Mouse (Mus musculus): ENCODE measurements around the gene Cog5.

The Cog5 gene

DNA sequence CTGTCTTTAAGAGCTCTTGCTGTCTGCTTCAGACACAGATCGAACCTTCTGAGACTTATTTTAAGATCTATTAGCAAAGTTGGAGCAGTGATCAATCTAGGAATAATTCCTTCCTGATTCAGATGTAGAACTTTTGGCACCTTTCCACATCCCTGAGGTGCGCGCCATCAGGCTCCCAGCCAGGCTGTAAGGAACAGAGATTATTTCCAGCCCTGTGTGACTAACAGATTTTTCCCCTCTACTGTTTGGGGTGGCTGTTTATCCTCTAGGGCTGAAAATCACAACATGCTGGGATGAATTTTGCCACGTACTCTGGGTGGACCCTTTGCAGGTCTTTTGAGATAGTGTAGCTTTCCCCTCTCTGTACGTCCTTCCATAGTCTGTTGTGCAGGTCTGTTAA lies 170.2 kb downstream of the Cog5 start:
- DNase-seq: peak; percentile 66

DNA sequence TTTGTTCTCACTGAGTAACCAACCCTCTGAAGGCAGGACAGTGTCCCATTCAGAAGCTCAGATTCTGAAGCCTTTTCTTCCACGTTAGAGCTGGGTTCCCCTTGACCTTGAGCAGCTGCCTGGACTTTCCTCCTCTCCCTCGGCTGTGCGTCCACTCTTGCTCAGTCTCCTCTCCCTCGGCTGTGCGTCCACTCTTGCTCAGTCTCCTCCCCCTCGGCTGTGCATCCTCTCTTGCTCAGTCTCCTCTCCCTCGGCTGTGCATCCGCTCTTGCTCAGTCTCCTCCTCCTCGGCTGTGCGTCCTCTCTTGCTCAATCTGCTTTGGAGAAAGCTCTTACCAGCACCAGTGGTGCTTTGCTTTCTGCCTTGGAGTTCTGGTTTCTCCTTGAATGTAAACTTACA lies 171.2 kb downstream of the Cog5 start:
- peak; percentile 74 for DNase-seq

DNA sequence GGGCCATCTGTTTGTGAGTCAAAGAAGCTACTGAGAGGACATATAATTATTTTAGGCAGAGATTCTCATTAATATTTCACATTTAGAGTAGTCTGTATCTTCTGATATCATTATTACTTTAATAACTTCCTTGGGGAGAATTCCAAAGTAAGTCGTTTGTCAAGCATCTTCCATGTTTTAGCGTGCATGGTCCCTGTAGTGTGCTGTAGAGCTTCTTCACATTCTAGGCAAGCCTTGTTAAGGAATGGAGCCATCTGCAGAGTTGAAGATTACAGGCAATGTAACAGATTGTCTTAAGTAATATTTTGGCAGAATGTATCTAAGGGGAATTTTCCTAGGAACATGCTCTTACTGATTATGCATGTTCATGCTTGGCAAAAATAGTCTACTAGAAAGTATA lies 171.8 kb downstream of the Cog5 start:
- no peak for DNase-seq

DNA sequence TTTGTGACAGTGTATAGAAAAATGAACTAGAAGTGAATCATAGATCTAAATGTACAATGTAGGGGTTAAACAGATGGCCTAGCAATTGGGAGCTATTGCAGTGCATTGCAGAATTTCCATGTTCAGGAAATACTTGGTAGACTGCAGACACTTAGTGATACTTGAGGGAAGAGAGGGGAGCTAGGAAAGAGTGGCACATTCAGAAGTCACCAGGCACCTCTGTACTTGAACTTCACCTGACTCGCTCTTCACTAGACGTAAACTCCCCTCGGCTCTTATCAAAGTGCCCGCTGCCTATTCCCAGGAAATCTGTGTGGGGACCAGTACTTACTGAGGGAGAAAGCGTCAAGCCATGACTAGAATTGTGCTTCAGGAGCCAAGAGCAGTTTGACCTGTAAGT lies 180.8 kb downstream of the Cog5 start:
- DNase-seq: no peak

DNA sequence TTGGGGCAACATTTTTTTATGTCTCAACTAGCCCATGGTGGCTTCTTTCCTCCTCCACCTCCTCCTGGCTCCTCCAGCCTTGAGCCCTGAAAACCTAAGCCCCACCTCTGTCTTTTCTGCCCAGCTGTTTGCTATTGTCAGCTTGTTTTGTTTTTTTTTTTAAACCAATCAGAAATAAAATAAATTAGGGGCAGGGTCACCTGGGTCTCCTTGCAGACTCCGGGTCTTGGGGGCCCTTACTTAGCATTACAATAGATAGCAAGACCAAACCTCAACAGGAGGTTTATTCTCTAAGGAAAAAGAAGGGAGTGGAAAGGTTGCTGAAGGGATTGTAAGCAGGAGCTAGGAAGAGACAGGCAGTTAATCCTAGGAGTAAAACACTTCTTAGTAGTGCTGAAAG lies 181.5 kb downstream of the Cog5 start:
- DNase-seq: no peak

DNA sequence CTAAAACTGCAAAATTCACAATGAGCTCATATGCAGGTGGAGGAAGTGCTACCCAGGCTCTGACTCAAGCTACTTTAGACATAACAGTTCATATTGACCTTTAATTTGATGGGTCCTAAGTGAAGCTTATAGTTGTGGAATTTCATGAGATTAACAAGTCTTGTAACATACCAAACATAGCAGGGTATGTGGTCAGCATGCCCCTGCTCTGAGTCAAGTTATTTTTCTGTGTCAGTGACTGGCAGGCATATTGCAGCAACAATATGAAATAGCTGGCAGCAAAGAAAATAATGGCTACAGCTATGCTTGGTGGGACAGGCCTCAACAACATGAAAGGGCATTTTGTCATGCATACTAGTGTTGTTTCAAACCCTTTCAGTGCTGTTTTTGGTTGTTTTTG lies 183.9 kb downstream of the Cog5 start:
- DNase-seq: no peak

DNA sequence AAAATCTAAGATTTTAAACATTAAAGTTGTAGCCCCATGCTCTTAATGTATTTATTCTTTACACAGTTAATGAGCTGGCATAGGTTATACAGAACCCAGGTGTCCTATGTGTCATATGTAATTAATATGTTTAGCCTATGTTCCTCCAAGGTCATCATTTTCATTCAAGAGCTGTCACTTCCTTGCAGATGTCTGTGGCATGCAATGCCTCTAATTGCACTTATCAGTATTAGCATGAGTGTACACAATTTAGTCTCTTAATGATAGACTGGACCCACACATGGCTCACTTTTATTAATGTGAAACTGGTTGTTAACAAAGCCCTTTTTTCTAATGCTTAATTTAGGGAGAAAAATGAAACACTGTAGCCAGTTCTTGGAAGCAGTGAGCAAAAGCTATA lies 184.6 kb downstream of the Cog5 start:
- no peak for DNase-seq

DNA sequence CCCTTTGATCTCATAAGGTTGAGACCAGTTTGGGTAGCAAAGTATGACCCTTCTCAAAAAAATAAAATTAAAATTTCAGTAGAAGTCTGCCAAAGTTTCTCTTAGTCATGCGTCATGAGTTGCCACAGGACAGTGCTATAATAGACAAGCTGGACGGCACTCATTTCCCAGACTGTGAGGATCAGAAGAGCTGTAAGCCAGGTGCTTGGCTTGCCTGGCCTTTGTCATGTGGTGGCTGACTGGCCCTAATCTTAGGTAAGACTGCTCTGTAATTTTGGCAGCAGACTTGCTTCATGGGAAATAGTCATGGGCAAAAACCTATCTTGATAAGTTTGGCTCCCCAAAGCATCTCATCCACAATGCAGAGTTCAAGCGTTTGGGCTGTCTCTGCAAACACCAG lies 191.4 kb downstream of the Cog5 start:
- DNase-seq: no peak

DNA sequence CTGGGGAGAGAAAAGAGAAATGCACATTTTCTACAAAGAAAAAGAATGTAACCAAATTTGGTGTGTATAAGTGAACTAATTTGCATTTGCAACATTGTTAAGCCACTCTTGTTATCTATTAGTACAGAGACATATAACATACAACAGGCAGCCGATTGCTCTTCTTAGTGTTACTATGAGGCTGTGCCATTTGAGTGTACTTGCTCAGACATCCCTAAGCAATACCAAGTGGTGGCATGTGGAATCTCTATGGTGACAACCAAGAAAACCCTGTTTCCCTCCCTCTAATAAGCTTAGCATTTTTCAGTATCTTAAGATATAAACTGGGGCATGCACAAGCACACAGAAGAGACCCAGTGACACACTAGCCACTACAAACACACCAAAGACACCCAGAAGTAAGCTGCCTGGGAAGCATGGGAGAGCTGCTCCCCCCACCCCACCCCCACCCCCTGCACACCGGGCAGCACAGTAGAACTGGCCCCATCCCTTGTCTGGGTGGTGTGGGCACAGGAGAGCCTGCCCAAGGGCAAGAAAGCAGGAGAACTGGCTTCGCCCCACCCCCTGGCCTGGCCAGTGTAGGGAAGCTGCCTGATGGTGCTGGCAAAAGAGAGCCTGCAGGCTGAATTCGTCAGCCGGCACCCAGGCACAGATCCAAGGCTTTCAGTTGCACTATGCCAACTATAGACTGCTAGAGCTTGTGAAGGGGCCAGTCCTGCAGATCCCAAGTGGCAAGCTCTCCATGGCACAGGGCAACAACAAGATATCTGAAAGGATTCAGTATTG lies 194.2 kb downstream of the Cog5 start:
- DNase-seq: peak; percentile 96

DNA sequence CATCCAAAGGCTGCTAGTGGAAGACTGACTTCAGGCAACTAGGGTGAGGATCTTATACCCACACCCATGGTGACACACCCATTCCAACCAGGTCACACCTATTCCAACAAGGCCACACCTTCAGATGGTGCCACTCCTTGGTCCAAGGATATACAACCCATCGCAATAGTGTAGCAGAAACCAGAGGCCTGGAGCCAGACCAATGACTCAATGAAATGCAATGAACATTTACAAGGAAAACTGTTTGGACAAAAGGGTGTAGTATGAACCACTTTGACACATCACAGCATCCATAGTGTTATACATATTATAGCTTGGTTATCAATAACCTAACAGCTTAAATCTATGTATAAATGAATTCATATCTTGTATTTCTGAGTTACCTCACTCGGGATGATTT lies 194.9 kb downstream of the Cog5 start:
- DNase-seq: no peak

DNA sequence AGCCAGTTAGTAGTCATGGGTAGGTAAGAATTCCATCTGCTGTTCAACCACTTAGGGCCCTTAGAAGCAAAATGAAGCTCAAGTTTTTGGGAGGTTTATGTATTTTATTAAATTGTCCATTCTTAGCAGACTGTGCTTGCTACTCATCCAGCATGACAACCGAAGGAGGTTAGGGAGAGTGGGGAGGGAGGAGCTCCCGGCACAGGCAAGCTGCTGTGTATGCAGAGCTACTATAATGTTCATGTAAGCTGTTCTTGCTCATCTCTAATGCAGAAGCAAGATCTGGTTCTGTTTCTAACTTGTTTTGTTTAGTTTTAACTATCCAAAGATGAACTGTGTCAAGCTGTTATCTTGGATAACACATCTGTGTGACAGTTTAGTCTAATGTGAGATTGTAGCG lies 199.4 kb downstream of the Cog5 start:
- DNase-seq: no peak

DNA sequence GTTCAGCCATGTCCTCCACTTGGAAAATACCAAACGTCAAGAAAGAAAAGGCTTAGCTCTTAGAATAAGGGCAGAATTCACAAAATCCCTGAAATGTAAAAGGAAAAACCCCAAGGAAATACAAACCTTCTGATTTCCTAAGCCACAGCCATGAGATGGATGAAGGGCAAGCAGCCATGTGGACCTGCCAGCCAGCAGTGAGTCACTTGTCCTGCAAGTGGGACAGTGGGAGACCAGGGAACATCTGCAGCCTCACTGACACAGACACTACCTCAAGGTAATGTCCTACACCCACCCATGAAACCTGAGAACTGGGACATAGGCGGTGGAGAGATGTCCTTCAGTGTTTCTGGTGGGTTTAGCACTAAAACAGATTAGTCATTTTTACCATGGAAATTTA lies 200.1 kb downstream of the Cog5 start:
- no peak for DNase-seq

DNA sequence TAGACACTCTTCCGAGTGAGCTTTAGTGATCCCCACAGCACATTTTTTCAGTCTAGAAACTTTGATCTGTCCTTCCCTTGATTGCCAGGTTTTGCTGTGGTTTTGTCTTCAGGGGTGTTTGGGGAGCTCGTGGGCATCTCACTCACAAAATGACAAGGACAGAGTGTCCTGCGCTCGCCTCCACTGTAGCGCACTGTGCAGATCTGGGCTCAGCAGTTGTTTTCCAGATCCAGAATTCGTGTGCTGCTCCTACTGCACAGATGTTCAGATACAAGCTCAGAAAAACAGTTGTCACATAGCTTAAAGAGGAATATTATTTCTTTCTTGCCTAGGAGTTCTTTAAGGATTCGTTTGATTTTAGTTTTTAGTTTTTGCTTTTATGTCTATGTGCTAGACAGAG lies 203.1 kb downstream of the Cog5 start:
- DNase-seq: no peak

DNA sequence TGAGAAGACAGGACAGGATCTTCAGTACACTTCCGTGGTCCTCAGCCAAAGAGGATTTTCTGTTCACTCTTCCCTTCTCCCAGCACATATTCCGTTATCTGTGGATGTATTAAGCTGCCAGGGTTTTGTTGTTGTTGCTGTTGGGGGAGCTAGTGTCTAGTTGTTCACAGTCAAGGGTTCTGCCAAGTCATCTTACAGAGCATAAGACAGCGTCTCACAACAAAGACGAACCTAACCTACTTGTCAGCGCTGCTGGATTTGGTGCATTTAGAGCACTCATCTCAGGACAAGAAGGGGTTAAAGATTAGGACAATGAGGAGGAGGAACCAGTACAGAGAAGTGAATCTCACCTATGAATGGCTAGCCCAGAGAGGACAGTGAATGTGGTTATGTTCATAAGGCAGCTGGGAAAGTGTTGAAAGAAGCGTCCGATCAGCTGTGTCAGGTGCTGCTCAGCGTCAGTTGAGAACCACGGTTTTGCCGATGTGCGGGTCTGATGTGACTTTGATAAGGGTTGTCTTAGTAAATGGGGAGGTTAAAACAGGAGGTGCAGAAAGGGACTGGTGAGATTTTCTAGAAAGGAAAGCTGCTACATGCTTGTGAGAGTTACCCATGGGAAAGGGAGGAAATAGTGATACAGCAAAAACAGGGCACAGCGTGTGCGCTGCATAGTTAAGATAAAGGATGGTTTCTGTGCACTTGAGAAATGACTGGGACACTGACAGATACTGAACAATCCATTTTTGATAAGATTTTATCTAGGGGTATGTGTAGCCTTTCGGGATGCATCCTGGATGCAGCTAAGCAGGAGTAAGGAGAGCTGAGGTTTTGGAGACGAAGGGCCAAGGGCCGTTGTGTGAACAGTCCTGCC lies 208.2 kb downstream of the Cog5 start:
- DNase-seq: no peak

DNA sequence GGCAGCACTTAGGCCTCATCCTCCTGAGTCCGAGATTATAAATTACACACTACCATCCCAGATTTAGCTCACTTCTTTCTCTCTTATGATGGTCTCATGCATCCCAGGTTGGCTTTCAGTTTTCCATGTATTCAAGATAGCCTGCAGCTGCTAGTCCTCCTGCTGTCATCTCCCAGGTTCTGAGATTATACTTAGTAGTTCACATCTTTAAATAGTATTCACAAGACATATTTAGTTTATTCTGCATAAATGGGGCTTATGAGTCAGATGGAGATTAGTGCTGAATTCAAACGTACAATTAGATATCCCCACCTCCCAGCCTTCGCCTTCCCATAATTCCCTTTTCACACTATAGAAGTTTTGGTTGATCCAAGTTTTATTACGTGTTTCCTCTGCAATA lies 222.1 kb downstream of the Cog5 start:
- DNase-seq: no peak

DNA sequence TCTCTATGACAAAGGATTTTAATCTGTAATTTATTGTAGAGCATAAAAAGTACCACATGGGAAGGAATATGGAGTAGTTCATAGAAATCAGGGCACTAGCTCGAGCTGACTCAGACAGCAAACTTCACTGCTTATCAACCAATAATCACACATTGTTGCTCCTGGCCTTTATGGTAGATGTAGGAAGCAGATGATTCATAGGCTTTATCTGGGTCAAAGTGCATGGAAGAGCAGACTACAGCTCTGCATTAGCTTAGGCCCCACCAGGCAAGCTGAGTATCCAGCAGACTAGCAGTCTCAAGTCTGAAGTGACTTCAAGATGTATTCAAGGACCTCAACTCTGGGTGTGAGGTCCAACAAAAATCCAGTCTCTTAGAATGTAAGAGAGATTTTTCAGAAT lies 228.1 kb downstream of the Cog5 start:
- no peak for DNase-seq

DNA sequence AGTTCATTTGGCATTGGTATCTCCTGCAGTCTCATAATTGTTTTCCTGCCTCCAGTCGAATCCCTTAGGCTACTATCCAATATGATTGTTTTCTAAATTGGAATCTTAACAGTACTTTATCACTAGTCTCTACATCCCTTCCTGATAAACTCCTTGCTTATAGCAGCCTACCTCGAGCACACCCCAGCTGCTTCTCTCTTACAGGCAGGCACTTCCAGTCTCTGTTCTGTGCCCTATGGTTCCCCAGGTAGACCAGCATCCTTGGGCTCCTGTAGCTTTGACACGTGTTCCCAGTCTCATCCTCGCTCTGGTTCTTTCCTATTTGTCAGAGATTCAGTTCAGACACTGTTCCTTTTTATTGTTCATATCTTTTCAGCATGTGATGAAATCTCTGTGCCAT lies 229.7 kb downstream of the Cog5 start:
- DNase-seq: no peak

DNA sequence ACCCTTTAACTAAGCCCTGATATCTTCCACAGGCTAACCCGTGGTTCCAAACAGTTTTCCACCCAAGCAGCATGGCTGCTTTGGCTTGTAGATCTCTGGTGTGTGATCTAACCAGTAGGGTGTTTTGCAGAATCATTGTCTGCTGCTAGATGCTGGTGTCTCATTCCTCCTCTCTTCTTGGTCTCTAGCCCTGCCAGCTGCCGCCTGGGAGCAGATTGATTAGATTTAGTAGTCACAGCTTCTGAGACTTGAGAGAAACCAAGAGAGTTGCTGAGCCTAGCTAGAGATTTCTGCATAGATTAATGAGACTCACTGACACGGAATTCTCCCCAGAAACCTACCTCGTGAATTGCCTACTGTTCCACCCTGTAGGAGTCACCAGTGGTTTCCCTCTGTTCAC lies 230.4 kb downstream of the Cog5 start:
- DNase-seq: no peak

DNA sequence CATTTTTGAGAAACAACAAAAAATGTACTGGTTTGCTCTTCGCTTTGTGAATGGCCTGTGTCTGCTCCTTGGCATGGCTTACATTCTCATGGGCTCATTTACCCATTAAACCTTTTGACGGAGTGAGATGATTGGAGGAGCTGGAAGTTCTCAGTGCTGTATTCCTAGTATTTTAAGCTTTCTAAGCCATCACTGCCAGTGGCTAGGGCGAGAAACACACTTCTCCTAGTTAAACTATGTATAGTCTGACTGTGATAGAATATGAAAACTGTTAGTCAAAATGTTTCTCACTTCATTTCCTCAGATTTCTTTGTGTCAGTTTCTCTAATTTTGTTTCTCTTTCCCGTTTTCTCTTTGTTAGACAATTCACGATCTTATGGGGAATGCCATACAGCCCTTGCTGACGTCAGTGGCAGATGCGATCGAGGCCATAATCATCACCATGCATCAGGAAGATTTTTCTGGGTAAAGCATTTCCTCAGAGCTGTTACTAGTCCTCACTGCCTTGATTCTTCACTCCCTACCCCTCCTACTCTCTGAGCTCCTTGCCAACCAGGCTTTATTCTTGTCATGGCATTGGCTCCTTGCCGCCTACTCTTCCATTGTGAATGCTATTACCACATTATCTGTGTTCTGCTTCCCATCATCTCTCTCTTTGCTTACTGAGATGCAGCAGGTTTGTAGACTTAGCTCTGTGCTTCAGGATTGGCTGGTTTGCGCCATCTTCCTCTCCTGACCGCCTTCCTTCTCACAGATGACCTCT lies 231.4 kb downstream of the Cog5 start:
- DNase-seq: no peak

DNA sequence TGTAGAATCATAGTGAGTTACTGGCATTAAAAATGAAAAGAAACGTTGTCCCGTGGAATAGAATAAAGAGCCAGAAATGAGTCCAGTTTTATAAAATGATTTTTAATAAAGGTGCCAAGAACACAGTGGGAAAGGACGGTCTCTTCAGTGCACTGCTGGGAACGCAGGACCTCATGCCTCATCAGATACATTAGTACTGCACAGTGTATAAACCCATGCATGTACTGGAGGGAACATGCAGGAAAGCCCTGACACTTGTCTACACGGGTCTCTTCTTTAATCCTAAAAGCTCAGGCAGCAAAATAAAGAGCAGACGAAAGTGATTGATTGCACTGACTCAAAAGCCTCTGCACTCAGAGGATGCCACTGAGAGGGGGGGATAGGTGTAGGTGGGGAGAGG lies 236.0 kb downstream of the Cog5 start:
- DNase-seq: no peak

DNA sequence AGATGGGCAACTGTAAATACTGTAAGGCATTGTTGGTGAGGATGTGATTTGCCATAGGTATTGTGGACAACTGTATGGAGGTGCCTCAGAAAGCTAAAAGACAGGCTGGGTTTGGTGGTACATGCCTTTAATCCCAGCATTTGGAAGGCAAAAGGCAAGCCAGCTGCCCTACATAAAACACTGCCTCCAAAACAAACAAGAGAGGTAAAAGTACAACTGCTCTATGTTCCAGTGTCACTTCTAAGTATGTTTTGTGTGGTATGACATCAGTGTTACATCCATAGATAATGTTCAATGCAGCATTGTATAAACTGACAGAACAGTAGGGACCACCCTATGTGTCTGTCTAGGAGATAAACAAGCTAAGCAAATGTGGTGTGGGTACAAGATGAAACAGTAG lies 237.4 kb downstream of the Cog5 start:
- DNase-seq: no peak

DNA sequence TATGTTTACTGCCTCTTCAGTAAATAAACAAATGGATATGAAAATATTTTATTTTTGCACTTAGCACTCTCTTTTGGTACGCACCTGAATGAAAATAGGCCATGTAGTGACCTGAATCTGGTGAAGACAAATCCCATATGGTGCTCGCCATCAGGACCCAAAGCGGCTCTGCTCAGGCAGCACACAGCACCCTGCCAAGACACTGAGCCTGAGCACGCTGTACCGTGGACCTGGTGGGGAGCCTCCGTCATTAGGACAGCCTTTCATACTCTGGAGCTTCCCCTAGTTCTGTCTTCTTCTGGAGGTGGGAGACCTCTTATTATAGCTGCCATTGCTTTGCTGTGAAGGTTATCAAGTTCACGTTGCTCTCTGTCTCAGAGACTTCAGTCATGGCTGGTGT lies 238.1 kb downstream of the Cog5 start:
- DNase-seq: peak; percentile 90

DNA sequence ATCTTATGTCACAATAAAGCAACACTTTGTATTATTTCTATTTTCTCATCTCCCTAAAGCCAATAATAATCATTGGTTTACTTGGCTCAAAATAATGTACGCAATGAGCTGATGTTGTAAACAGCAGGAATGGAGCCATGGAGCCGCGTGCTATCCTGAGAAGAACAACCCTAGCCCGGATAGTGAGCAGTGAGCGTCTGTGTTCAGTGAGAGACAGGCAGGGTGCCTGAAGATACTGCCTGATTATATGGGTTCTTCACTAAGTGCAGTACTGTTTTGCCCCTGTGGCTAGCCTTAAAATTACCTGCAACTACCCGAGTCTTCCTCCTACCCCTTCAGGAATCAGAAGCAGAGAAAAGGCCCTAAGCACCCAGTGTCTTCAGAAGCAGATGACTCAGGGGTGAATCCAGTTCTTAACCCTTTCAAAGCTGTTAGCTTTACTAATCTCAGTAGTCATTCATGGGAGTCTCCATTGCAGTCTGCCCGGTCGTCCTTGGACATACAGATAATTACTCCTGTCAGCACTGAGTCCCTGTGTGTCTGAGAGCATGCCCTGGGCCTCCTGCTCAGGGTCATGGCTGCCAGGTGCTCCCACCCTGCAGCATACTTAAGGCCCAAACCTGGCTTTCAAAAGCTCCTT lies 240.5 kb downstream of the Cog5 start:
- no peak for DNase-seq
